Mouse (Mus musculus) embryonic fibroblast, embryonic 13.5 days (primary cell): Measurements from ENCODE around the gene Toe1.

Experiments used
- CTCF ChIP-seq: IDR thresholded peaks from 2 replicates; pipeline ENCODE4 v1.5.1; 2011; ENCODE audit warnings: mild to moderate bottlenecking, control low read depth, low read length, moderate library complexity, borderline replicate concordance; ENCODE audit not compliant: insufficient read depth
- POLR2A ChIP-seq: IDR thresholded peaks from 2 replicates; pipeline ENCODE4 v1.6.1; 2011; ENCODE audit warnings: low read depth, mild to moderate bottlenecking, control low read depth, low read length, moderate library complexity

DNA sequence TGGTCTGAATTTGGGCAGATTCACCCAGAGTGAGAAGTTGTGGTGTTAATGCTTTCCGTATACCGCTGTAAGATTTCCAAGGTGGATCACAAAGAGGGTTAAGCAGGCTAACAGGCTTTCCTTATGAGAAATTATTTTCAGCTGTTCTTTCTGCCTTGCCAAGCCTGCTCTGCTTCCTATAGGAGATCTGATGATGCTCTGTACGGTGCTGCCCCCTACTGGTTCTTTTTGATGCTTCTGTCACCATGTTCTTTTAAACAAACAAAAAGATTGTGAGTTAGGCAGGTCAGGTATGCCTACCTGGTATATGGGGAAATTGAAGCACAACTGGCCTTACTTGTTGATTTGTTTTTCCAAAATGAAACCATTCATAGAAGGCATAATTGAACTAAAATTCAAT, 18.5 kb downstream of the Toe1 start:
- no peak for TF ChIP-seq POLR2A
- TF ChIP-seq CTCF, result peak; percentile 27; the same call in 1 of the 2 replicates
